Mouse (Mus musculus): ENCODE measurements around the gene Mrc2. TPM values are rescaled to one million over a fixed set of nuclear protein-coding genes. Genes with fewer than 3 reads are reported as not detected.

The Mrc2 gene
- polyA plus RNA-seq, 1 experiment from 2014 or later = 19.7 TPM

DNA sequence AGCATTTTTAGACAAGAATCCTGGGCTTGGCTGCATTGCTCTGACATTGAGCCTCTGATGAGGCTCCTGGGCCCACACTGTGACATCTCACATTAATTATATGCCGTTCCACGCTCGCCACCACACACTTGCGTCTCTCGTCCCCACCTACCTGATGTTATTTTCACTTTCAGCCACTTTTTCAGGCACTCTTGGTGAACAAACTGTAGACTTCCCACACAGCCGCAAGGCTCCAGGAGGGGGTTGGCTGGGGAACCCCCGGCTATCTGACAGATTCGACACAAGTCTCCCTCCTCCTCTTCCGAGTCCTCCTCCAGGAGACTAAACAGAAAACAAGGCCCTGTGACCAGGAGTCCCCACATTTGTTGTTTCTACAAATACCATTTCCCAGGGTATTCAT lies 92.8 kb downstream of the Mrc2 start:
- DNase-seq (ENCODE audit: low spot score) = no peak
- peaks cover 19% of the 10 kb centered on the region for H3K4me1 ChIP-seq (replicated peaks)
- 84% methylated on average over 9 of the region's 9 CpGs for WGBS
- no peak overlapping the region for H3K27ac ChIP-seq
- no peak overlapping the region for H3K4me3 ChIP-seq
- no peaks in the 10 kb centered on the region for H3K27me3 ChIP-seq (ENCODE audit: insufficient read depth, poor library complexity, severe bottlenecking)
- H3K9me3 ChIP-seq = no peaks in the 10 kb centered on the region
- no peaks in the 10 kb centered on the region for H3K36me3 ChIP-seq

DNA sequence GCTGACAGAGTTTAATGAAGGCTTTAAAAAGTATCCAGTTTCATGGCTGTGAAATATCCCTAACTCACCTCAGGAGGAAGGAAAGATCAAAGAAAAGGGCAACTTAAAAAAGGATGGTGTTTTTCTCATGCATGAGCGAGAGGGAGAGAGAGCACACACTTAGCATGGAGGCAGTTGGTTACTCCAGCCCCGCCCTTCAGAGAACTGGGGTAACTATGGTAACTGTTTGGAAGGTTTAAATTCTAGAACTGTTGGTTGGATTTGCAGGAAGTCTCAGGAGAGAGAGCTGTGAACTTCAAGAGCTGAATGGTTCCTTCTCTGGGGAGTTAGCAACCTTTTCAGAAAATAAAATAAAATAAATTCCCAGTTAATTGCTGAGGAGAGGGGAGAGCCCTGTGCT lies 96.2 kb downstream of the Mrc2 start:
- H3K36me3 ChIP-seq = no peaks in the 10 kb centered on the region
- no peak for DNase-seq (ENCODE audit: low spot score)
- H3K27me3 ChIP-seq (ENCODE audit: insufficient read depth, poor library complexity, severe bottlenecking) = no peaks in the 10 kb centered on the region
- 50% methylated on average over 2 of the region's 2 CpGs for WGBS
- H3K9me3 ChIP-seq = no peaks in the 10 kb centered on the region
- no peak overlapping the region for H3K27ac ChIP-seq
- H3K4me3 ChIP-seq = no peak overlapping the region
- peaks cover 21% of the 10 kb centered on the region for H3K4me1 ChIP-seq (replicated peaks)

DNA sequence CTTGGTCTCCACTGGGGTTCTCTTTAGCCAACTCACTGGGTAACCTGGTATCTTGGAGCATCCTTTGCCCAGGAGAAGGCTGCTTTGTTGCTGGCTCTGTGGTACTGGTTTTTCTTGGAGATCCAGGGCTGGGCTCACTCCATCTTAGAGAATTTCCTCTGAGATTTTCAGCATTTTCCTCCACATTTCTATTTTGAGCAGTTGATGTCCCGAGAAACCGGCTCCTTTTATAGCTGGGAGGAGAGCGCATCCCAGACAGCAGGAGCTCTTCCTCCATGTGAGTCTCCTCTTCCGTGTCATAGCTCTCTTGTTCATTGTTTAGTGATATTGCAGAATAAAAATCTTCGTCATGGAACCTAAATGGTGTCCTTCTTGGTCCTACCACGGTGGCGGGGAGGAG lies 97.8 kb downstream of the Mrc2 start:
- DNase-seq (ENCODE audit: low spot score) = no peak
- H3K36me3 ChIP-seq = no peaks in the 10 kb centered on the region
- H3K27me3 ChIP-seq (ENCODE audit: insufficient read depth, poor library complexity, severe bottlenecking) = no peaks in the 10 kb centered on the region
- WGBS = 91% methylated on average over 7 of the region's 7 CpGs
- peaks cover 21% of the 10 kb centered on the region for H3K4me1 ChIP-seq (replicated peaks)
- peaks cover 8% of the 10 kb centered on the region; the same call in 1 of the 2 replicates for H3K9me3 ChIP-seq
- no peak overlapping the region for H3K4me3 ChIP-seq
- no peak overlapping the region for H3K27ac ChIP-seq

Other genes with a start within 250 kb of the Mrc2 start
- gene Efcab3, start 229.1 kb upstream of the Mrc2 start, polyA plus RNA-seq (2016; fragmentation: Nextera tagmentation; extraction: Ambion mirVana) = not detected in 2 replicates
- 43.2 and 50.5 TPM in 2 replicates for gene Mettl2, start 166.2 kb upstream of the Mrc2 start, polyA plus RNA-seq (2016; fragmentation: Nextera tagmentation; extraction: Ambion mirVana)
- not detected in 2 replicates for gene Gm10842, start 145.8 kb upstream of the Mrc2 start, polyA plus RNA-seq (2016; fragmentation: Nextera tagmentation; extraction: Ambion mirVana)
- gene Tlk2, start 113.8 kb upstream of the Mrc2 start, polyA plus RNA-seq (2016; fragmentation: Nextera tagmentation; extraction: Ambion mirVana) = 18.7 and 21.9 TPM in 2 replicates
- 0.39 and 0.41 TPM in 2 replicates for gene March10, start 164.1 kb downstream of the Mrc2 start, polyA plus RNA-seq (2016; fragmentation: Nextera tagmentation; extraction: Ambion mirVana)